Mouse (Mus musculus) liver, postnatal 0 days (tissue): ENCODE measurements around the gene Cfd.

Experiments
- CTCF ChIP-seq: sonication (generic); IDR thresholded peaks from 2 replicates; pipeline ENCODE4 v1.5.1; 2016; ENCODE audit warnings: antibody characterized with exemption, low read depth
- EP300 ChIP-seq: IDR thresholded peaks from 2 replicates; pipeline ENCODE4 v1.6.1; 2016; ENCODE audit warnings: antibody characterized with exemption, low read depth, mild to moderate bottlenecking

- TF ChIP-seq EP300 (no peak), CTCF (no peak)
Measured at GRCm38 (mm10) chr10:79851653-79852052, 39.0 kb upstream of the Cfd start.
